Mouse (Mus musculus): ENCODE measurements around the gene Bend6. TPM values are rescaled to one million over a fixed set of nuclear protein-coding genes. Genes with fewer than 3 reads are reported as not detected.
"Not testable (repeated sequence)": the region's sequence is repeated elsewhere in the genome, so short reads cannot be mapped to it uniquely, and the experiment has no call there.

Bend6 gene
- polyA plus RNA-seq, 1 experiment from 2014 or later: 4.7 TPM

DNA sequence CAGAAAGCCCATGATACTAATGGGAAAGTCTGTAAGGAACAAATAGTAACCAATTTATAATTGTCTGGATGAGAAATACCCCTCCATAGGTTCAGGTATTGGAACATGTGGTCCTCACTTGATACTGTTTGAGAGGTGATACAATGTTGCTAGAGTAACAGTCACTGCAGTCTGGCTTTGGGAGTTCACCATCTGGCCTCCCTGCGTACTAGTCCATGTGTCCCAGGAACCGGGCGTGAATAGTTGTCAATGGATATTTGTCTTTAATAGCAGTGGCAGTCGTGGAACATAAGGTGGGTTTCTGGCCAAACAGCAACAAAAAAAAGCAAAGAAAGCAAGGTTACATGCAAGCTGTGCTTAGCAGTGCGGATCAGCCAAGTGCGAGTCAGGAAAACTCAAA, 63.8 kb downstream of the Bend6 start:
- no peak for ATAC-seq (ENCODE audit: insufficient number of reproducible peaks, insufficient read depth, low FRiP score, low read depth)
- no peak overlapping the region for H3K27ac ChIP-seq (replicated peaks in 1 of 2; ENCODE audit: control insufficient read depth in 1 of 2, insufficient read depth in 1 of 2, low read depth in 2 of 2, low read length in 2 of 2)
- no peaks in the 10 kb centered on the region for H3K9me3 ChIP-seq (ENCODE audit: control insufficient read depth, low read length)
- 81% methylated on average over 6 of the region's 6 CpGs for WGBS
- H3K4me1 ChIP-seq (ENCODE audit: control insufficient read depth in 2 of 2, insufficient read depth in 2 of 2, low read length in 2 of 2): no peaks in the 10 kb centered on the region
- no peaks in the 10 kb centered on the region for H3K36me3 ChIP-seq (ENCODE audit: control insufficient read depth, insufficient read depth, low read length)
- no peak overlapping the region for H3K4me2 ChIP-seq (ENCODE audit: low read length)
- H3K9ac ChIP-seq (ENCODE audit: low read length): no peak overlapping the region
- H3K27me3 ChIP-seq (ENCODE audit: control insufficient read depth, insufficient read depth, low read length): no peaks in the 10 kb centered on the region
- H3K4me3 ChIP-seq (ENCODE audit: control insufficient read depth in 1 of 2, insufficient read depth in 1 of 2, low read depth in 1 of 2, low read length in 2 of 2): no peak overlapping the region

DNA sequence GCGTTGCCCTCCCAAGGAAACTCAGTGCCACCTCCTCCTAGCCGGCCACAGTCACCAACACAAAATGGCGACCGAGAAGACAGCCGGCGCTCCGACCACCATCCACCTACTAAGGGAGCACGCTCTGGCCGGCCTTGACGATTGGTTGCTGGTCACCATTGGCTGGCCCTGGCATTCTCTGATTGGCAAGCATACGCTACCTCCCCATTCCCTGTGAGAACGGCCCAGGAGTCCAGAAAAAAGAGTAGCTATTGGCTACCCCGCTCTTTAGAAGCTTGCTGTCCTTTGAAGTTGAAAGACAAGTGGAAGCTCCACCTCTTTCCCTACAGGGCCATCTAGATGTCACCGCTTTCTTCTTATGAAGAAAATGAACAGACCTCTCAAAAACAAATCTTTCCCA, 68.7 kb downstream of the Bend6 start:
- not testable (repeated sequence) for H3K27ac ChIP-seq (replicated peaks in 1 of 2; ENCODE audit: control insufficient read depth in 1 of 2, insufficient read depth in 1 of 2, low read depth in 2 of 2, low read length in 2 of 2); H3K36me3 ChIP-seq (ENCODE audit: control insufficient read depth, insufficient read depth, low read length); H3K4me1 ChIP-seq (ENCODE audit: control insufficient read depth in 2 of 2, insufficient read depth in 2 of 2, low read length in 2 of 2); ATAC-seq (ENCODE audit: insufficient number of reproducible peaks, insufficient read depth, low FRiP score, low read depth); H3K27me3 ChIP-seq (ENCODE audit: control insufficient read depth, insufficient read depth, low read length); H3K4me3 ChIP-seq (ENCODE audit: control insufficient read depth in 1 of 2, insufficient read depth in 1 of 2, low read depth in 1 of 2, low read length in 2 of 2); H3K4me2 ChIP-seq (ENCODE audit: low read length); H3K9me3 ChIP-seq (ENCODE audit: control insufficient read depth, low read length); H3K9ac ChIP-seq (ENCODE audit: low read length)
- WGBS: 88% methylated on average over 14 of the region's 14 CpGs

DNA sequence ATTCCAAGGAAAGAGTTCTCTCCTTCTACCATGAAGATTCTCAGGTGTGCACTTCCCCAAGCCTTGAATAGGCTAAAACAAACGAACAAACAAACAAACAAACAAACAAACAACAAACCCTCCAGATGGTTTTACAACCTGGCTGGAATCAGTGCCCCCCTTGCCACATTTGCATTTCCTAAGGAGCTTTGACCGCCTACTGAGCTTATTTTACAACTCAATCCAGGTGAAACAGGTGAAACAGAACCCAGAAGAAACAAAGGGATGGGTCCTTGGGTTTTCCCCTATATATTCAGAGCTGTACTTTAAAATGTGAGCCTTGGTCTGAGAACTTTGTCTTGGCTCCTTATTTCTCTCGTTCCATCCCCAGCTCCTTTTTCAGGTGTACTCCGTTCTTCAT, 77.0 kb downstream of the Bend6 start:
- Histone ChIP-seq H3K27ac (replicated peaks in 1 of 2; ENCODE audit: control insufficient read depth in 1 of 2, insufficient read depth in 1 of 2, low read depth in 2 of 2, low read length in 2 of 2) (no peak overlapping the region), H3K4me1 (ENCODE audit: control insufficient read depth in 2 of 2, insufficient read depth in 2 of 2, low read length in 2 of 2) (no peaks in the 10 kb centered on the region), H3K27me3 (ENCODE audit: control insufficient read depth, insufficient read depth, low read length) (no peaks in the 10 kb centered on the region), H3K9ac (ENCODE audit: low read length) (no peak overlapping the region), H3K9me3 (ENCODE audit: control insufficient read depth, low read length) (peaks cover 7% of the 10 kb centered on the region), H3K4me2 (ENCODE audit: low read length) (no peak overlapping the region), H3K4me3 (ENCODE audit: control insufficient read depth in 1 of 2, insufficient read depth in 1 of 2, low read depth in 1 of 2, low read length in 2 of 2) (no peak overlapping the region), H3K36me3 (ENCODE audit: control insufficient read depth, insufficient read depth, low read length) (no peaks in the 10 kb centered on the region)
- ATAC-seq (ENCODE audit: insufficient number of reproducible peaks, insufficient read depth, low FRiP score, low read depth): no peak
- 62% methylated on average over 4 of the region's 4 CpGs for WGBS

DNA sequence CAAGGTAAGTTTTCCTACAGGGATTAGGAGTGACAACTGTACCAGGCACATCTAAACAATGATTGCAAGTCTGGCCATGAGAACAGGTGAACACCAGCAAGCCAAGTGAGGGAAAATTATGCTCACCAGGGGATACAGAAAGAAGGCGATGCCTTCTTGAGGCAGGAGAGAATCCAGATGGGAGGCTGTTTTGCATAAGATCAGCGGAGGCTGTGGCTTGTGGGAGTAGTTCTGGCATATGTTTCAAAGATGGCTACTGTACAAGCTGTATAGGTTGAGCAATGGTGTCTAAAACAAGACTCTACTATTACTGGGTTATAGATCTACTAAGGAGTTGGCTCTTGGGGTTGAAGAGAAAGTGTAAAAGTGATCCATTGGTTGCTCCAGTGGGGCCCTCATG, 89.7 kb downstream of the Bend6 start:
- H3K27ac ChIP-seq (replicated peaks in 1 of 2; ENCODE audit: control insufficient read depth in 1 of 2, insufficient read depth in 1 of 2, low read depth in 2 of 2, low read length in 2 of 2): no peak overlapping the region
- H3K27me3 ChIP-seq (ENCODE audit: control insufficient read depth, insufficient read depth, low read length): no peaks in the 10 kb centered on the region
- no peak overlapping the region for H3K4me2 ChIP-seq (ENCODE audit: low read length)
- H3K36me3 ChIP-seq (ENCODE audit: control insufficient read depth, insufficient read depth, low read length): peaks cover 5% of the 10 kb centered on the region; the same call in 1 of the 2 replicates
- ATAC-seq (ENCODE audit: insufficient number of reproducible peaks, insufficient read depth, low FRiP score, low read depth): no peak
- H3K4me3 ChIP-seq (ENCODE audit: control insufficient read depth in 1 of 2, insufficient read depth in 1 of 2, low read depth in 1 of 2, low read length in 2 of 2): no peak overlapping the region
- H3K9ac ChIP-seq (ENCODE audit: low read length): no peak overlapping the region
- no peaks in the 10 kb centered on the region for H3K9me3 ChIP-seq (ENCODE audit: control insufficient read depth, low read length)
- peaks cover 0 to 6% of the 10 kb centered on the region in 2 experiments; a peak in 3 of 4 replicates for H3K4me1 ChIP-seq (ENCODE audit: control insufficient read depth in 2 of 2, insufficient read depth in 2 of 2, low read length in 2 of 2)
- WGBS: 64% methylated on average over 2 of the region's 2 CpGs

DNA sequence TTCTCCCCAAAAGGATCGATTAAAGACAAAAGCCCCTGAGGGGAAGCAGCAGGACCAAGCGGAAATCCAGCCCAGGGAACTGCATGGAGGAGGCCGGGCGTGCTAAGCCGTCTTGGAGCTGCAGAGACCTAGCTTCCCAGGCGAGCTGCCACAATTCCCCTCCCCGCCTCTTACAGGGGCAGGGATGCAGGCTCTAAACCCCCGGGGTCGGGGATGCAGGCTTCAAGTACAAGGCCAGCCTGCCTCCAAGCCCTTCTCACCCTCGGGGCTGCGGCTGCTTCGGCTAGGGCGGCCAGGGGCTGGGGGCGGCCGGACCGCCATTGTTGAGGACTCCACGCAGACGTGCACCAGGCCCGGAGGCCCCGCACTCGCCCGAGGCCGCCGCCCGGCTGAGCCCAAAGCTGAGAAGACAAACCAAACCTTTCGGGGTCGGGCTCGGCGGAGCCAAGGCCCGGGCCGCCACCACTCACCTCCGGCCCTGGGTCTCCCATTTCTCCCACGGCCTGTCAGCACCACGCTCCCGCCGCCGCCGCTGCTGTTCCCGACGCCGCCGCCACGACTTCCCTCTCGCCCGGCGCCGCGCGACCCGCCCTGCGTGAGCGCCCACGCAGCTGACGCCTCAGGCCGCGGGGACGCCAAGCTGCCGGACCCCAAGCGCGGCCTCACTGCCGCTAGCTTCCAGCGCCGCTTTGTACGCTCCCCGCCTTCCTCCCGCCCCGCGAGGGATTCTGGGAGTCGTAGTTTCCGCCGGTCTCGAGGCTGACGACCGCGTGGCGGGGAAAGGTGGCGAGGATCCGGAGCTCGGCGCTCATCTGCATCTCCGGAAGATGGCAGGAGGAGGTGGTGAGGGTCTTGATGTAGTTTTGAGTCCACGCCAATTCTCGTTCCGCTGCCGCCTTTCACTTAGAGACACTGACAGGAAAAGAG, 93.5 kb downstream of the Bend6 start, which contains the start of gene Zfp451:
Gene Zfp451 (minus strand): TSS at position 728 of the 927 bp plus-strand sequence.
- Histone ChIP-seq H3K27ac (replicated peaks in 1 of 2; ENCODE audit: control insufficient read depth in 1 of 2, insufficient read depth in 1 of 2, low read depth in 2 of 2, low read length in 2 of 2) (peak within 1 kb of the TSS; percentile 83 to 93), H3K4me2 (ENCODE audit: low read length) (peak within 1 kb of the TSS; percentile 80), H3K9ac (ENCODE audit: low read length) (peak within 1 kb of the TSS; percentile 99), H3K4me3 (ENCODE audit: control insufficient read depth in 1 of 2, insufficient read depth in 1 of 2, low read depth in 1 of 2, low read length in 2 of 2) (peak within 1 kb of the TSS; percentile 84 to 95), H3K27me3 (ENCODE audit: control insufficient read depth, insufficient read depth, low read length) (no peaks in the 10 kb centered on the region), H3K36me3 (ENCODE audit: control insufficient read depth, insufficient read depth, low read length) (peaks cover 36% of the 10 kb centered on the region), H3K9me3 (ENCODE audit: control insufficient read depth, low read length) (no peaks in the 10 kb centered on the region), H3K4me1 (ENCODE audit: control insufficient read depth in 2 of 2, insufficient read depth in 2 of 2, low read length in 2 of 2) (peaks cover 0 to 11% of the 10 kb centered on the region in 2 experiments; a peak in 3 of 4 replicates)
- ATAC-seq (ENCODE audit: insufficient number of reproducible peaks, insufficient read depth, low FRiP score, low read depth): peak; percentile 93
- WGBS: under 1% methylated on average over 85 of the region's 85 CpGs

DNA sequence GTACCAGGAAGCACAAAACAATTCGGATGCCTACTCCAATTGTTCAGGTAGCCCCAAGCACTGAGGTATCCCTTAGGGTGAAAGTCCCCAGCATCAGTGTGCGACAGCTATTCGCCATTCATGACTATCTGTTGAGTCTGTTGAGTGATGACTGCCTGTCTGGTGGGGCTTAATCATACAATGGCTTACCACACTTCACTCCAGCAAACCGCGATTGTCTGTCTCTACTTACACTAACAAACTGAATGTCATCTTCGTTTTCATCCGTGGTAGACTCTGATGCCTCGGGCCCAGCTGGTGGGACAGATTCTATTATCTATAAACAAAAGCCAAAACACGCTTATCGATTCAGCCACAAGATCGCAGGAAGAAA, 94.1 kb downstream of the Bend6 start:
- Histone ChIP-seq H3K36me3 (ENCODE audit: control insufficient read depth, insufficient read depth, low read length) (peaks cover 41% of the 10 kb centered on the region), H3K4me2 (ENCODE audit: low read length) (peak overlapping the region; percentile 80), H3K4me1 (ENCODE audit: control insufficient read depth in 2 of 2, insufficient read depth in 2 of 2, low read length in 2 of 2) (peaks cover 0 to 11% of the 10 kb centered on the region in 2 experiments; a peak in 3 of 4 replicates), H3K9me3 (ENCODE audit: control insufficient read depth, low read length) (no peaks in the 10 kb centered on the region), H3K27me3 (ENCODE audit: control insufficient read depth, insufficient read depth, low read length) (no peaks in the 10 kb centered on the region), H3K27ac (replicated peaks in 1 of 2; ENCODE audit: control insufficient read depth in 1 of 2, insufficient read depth in 1 of 2, low read depth in 2 of 2, low read length in 2 of 2) (peak overlapping the region; percentile 83 to 93), H3K4me3 (ENCODE audit: control insufficient read depth in 1 of 2, insufficient read depth in 1 of 2, low read depth in 1 of 2, low read length in 2 of 2) (peak overlapping the region; percentile 84 to 95), H3K9ac (ENCODE audit: low read length) (peak overlapping the region; percentile 99)
- 8% methylated on average over 11 of the region's 11 CpGs for WGBS
- ATAC-seq (ENCODE audit: insufficient number of reproducible peaks, insufficient read depth, low FRiP score, low read depth): no peak

DNA sequence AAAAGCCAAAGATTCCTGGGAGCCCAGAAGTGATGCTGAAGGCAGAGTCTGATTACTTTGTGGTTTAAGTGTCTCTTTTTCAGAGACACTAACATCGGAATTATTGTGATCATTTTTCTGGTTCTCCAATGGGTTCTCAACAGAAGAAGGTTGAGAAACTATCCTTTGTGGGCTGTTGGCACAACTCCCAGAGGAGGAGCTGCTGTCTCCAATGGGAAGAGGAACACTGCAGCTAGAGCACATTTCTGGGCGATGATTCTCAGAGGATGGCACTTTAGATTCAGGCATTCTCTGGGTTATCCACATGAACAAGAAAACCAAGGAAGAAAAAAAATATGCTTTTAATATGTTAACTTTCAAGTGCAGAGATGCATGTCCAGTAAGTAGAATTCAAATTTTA, 104.3 kb downstream of the Bend6 start:
- no peak overlapping the region for H3K4me2 ChIP-seq (ENCODE audit: low read length)
- WGBS: 92% methylated on average over 2 of the region's 2 CpGs
- no peak for ATAC-seq (ENCODE audit: insufficient number of reproducible peaks, insufficient read depth, low FRiP score, low read depth)
- H3K4me3 ChIP-seq (ENCODE audit: control insufficient read depth in 1 of 2, insufficient read depth in 1 of 2, low read depth in 1 of 2, low read length in 2 of 2): no peak overlapping the region
- H3K9ac ChIP-seq (ENCODE audit: low read length): no peak overlapping the region
- H3K27ac ChIP-seq (replicated peaks in 1 of 2; ENCODE audit: control insufficient read depth in 1 of 2, insufficient read depth in 1 of 2, low read depth in 2 of 2, low read length in 2 of 2): no peak overlapping the region
- H3K4me1 ChIP-seq (ENCODE audit: control insufficient read depth in 2 of 2, insufficient read depth in 2 of 2, low read length in 2 of 2): no peaks in the 10 kb centered on the region
- 0 out of 2 replicates have a peak, but pooled peaks cover 2% of the 10 kb centered on the region for H3K9me3 ChIP-seq (ENCODE audit: control insufficient read depth, low read length)
- H3K36me3 ChIP-seq (ENCODE audit: control insufficient read depth, insufficient read depth, low read length): peaks cover 83% of the 10 kb centered on the region
- H3K27me3 ChIP-seq (ENCODE audit: control insufficient read depth, insufficient read depth, low read length): no peaks in the 10 kb centered on the region
